Mouse (Mus musculus): ENCODE results near the gene Samd7.

The Samd7 gene

GRCm38 (mm10) chr3:30764877-30765276 is 18.8 kb downstream of the Samd7 start:
- DNase-seq (ENCODE audit: low read depth, low spot score): no peak

- DNase-seq (ENCODE audit: low read depth, low spot score): no peak
Measured at GRCm38 (mm10) chr3:30765311-30766027, 19.4 kb downstream of the Samd7 start.

GRCm38 (mm10) chr3:30766177-30766576 is 20.1 kb downstream of the Samd7 start:
- no peak for DNase-seq (ENCODE audit: low read depth, low spot score)

GRCm38 (mm10) chr3:30767271-30767670 is 21.2 kb downstream of the Samd7 start:
- no peak for DNase-seq (ENCODE audit: low read depth, low spot score)

- no peak for DNase-seq (ENCODE audit: low read depth, low spot score)
Measured at GRCm38 (mm10) chr3:30769755-30770515, 23.8 kb downstream of the Samd7 start.

GRCm38 (mm10) chr3:30771560-30771959 is 25.5 kb downstream of the Samd7 start:
- no peak for DNase-seq (ENCODE audit: low read depth, low spot score)

- DNase-seq (ENCODE audit: low read depth, low spot score): no peak
Measured at GRCm38 (mm10) chr3:30772631-30773030, 26.5 kb downstream of the Samd7 start.

GRCm38 (mm10) chr3:30774677-30775076 is 28.6 kb downstream of the Samd7 start:
- DNase-seq (ENCODE audit: low read depth, low spot score): no peak

GRCm38 (mm10) chr3:30777984-30778383 is 31.9 kb downstream of the Samd7 start:
- DNase-seq (ENCODE audit: low read depth, low spot score): no peak

GRCm38 (mm10) chr3:30788531-30788930 is 42.4 kb downstream of the Samd7 start:
- no peak for DNase-seq (ENCODE audit: low read depth, low spot score)

- DNase-seq (ENCODE audit: low read depth, low spot score): peak; percentile 90
Measured at GRCm38 (mm10) chr3:30792737-30793402, 46.8 kb downstream of the Samd7 start, which contains the start of gene Sec62. TSS of gene Sec62 (plus strand) at chr3:30792875.

GRCm38 (mm10) chr3:30793403-30794221 is 47.5 kb downstream of the Samd7 start:
- DNase-seq (ENCODE audit: low read depth, low spot score): peak; percentile 23

- DNase-seq (ENCODE audit: low read depth, low spot score): no peak
Measured at GRCm38 (mm10) chr3:30802171-30802570, 56.1 kb downstream of the Samd7 start.

- no peak for DNase-seq (ENCODE audit: low read depth, low spot score)
Measured at GRCm38 (mm10) chr3:30812881-30813280, 66.8 kb downstream of the Samd7 start.

All from embryo, embryonic 11.5 days (tissue).